Mouse (Mus musculus): Measurements from ENCODE around the gene Gm20521. TPM values are rescaled to one million over a fixed set of nuclear protein-coding genes. Genes with fewer than 3 reads are reported as not detected.

Gm20521 gene
- total RNA-seq (2022): 10 to 100 TPM in 1 of 4 experiments, not detected in 3; 25.6 TPM

GRCm38 (mm10) chr14:54883154-54884021 lies at the start of gene Gm20521, which contains the start of gene Bcl2l2:
Gene Gm20521 (plus strand): TSS chr14:54883441.
Gene Bcl2l2 (plus strand): TSS chr14:54883377.
- peak in 1 of 2 experiments; percentile 60 for DNase-seq (ENCODE audit: low spot score in 2 of 2)

GRCm38 (mm10) chr14:54843461-54843860 lies 39.8 kb upstream of the Gm20521 start:
- DNase-seq (ENCODE audit: low spot score in 2 of 2): no peak

GRCm38 (mm10) chr14:54855726-54856125 lies 27.5 kb upstream of the Gm20521 start:
- no peak for DNase-seq (ENCODE audit: low spot score in 2 of 2)

- no peak for DNase-seq (ENCODE audit: low spot score in 2 of 2)
Observed at GRCm38 (mm10) chr14:54856703-54857102, 26.5 kb upstream of the Gm20521 start.

GRCm38 (mm10) chr14:54857891-54858290 lies 25.4 kb upstream of the Gm20521 start:
- no peak for DNase-seq (ENCODE audit: low spot score in 2 of 2)

- peak in 1 of 2 experiments; percentile 65 for DNase-seq (ENCODE audit: low spot score in 2 of 2)
Observed at GRCm38 (mm10) chr14:54860511-54860910, 22.7 kb upstream of the Gm20521 start.

- DNase-seq (ENCODE audit: low spot score in 2 of 2): peak; percentile 88 to 93
Observed at GRCm38 (mm10) chr14:54863501-54864312, 19.5 kb upstream of the Gm20521 start.

GRCm38 (mm10) chr14:54864313-54865036 lies 18.8 kb upstream of the Gm20521 start:
- no peak for DNase-seq (ENCODE audit: low spot score in 2 of 2)

- no peak for DNase-seq (ENCODE audit: low spot score in 2 of 2)
Observed at GRCm38 (mm10) chr14:54865626-54866025, 17.6 kb upstream of the Gm20521 start.

GRCm38 (mm10) chr14:54866268-54866667 lies 17.0 kb upstream of the Gm20521 start:
- DNase-seq (ENCODE audit: low spot score in 2 of 2): no peak

GRCm38 (mm10) chr14:54866936-54867335 lies 16.3 kb upstream of the Gm20521 start:
- no peak for DNase-seq (ENCODE audit: low spot score in 2 of 2)

- DNase-seq (ENCODE audit: low spot score in 2 of 2): no peak
Observed at GRCm38 (mm10) chr14:54868026-54868425, 15.2 kb upstream of the Gm20521 start.

- no peak for DNase-seq (ENCODE audit: low spot score in 2 of 2)
Observed at GRCm38 (mm10) chr14:54870861-54871260, 12.4 kb upstream of the Gm20521 start, which contains the start of gene Homez. Gene Homez (minus strand): TSS chr14:54870961.

GRCm38 (mm10) chr14:54874165-54874564 lies 9.1 kb upstream of the Gm20521 start:
- DNase-seq (ENCODE audit: low spot score in 2 of 2): no peak

GRCm38 (mm10) chr14:54875844-54876538 lies 7.2 kb upstream of the Gm20521 start:
- DNase-seq (ENCODE audit: low spot score in 2 of 2): no peak

- DNase-seq (ENCODE audit: low spot score in 2 of 2): peak; percentile 74 to 89
Observed at GRCm38 (mm10) chr14:54876539-54877047, 6.6 kb upstream of the Gm20521 start.

GRCm38 (mm10) chr14:54877048-54877715 lies 6.1 kb upstream of the Gm20521 start, which contains the start of gene Ppp1r3e:
Gene Ppp1r3e (minus strand): TSS chr14:54877550.
- DNase-seq (ENCODE audit: low spot score in 2 of 2): peak in 1 of 2 experiments; percentile 62

- DNase-seq (ENCODE audit: low spot score in 2 of 2): no peak
Observed at GRCm38 (mm10) chr14:54884022-54884712, 926 bp downstream of the Gm20521 start.

- no peak for DNase-seq (ENCODE audit: low spot score in 2 of 2)
Observed at GRCm38 (mm10) chr14:54885309-54885708, 2.1 kb downstream of the Gm20521 start.
